Mouse (Mus musculus): ENCODE measurements at regions not wholly inside any gene's neighbourhood (a gene's known extent, or its start where the extent isn't known, plus 50 kb on each side); places are given as distances from the start of the nearest gene placed in this dataset.

DNA sequence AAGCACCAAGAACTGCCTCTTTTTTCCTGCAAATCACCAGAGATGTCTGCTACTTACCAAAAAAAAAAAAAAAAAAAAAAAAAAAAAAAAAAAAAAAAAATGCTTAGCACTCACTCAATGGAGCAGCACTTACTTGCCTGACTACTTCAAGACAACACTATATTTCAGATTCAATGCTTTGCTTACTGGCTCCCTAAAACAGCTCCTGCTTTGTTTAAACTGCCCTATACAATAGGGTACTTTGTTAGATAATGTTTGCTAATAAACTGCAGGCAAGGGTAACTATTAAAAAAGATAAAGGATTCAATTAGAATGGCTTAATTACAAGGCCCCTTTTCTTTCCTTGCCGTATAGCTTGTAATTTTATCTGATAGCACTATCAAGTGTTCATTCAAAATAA, 217.5 kb downstream of the S1pr1 start:
- no peak for TF ChIP-seq CTCF (IDR thresholded peaks at IDR 0.05; ENCODE audit: control insufficient read depth, insufficient read depth, low read length)
- TF ChIP-seq POLR2A (IDR thresholded peaks at IDR 0.05; ENCODE audit: borderline replicate concordance, control insufficient read depth, low read depth, low read length): no peak
